Mouse (Mus musculus): Measurements from ENCODE around the gene Spen.
A peak's percentile ranks its signal among the peaks of the same experiment; 100 is the strongest.

Spen gene

DNA sequence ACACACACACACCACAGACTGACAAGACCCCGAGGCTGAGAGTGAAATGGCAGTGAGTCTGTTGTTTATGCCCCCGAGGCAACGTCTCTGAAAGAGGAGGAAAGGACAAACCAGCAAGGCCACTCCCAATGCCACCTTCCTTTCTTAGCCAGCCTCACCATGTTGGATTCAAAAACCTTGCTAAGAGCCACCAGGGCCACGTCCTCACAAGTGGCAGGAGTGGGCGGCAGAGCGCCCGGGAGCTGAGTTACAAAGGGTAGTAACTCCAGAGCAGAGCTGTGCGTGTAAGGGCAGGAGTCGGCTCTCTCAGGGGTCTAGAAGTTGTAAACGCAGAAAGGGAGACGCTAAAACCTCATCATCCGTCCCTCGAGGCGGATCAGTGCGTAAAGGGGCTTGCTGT is 7.4 kb downstream of the Spen start:
- DNase-seq (ENCODE audit: low read depth, low spot score), result no peak

DNA sequence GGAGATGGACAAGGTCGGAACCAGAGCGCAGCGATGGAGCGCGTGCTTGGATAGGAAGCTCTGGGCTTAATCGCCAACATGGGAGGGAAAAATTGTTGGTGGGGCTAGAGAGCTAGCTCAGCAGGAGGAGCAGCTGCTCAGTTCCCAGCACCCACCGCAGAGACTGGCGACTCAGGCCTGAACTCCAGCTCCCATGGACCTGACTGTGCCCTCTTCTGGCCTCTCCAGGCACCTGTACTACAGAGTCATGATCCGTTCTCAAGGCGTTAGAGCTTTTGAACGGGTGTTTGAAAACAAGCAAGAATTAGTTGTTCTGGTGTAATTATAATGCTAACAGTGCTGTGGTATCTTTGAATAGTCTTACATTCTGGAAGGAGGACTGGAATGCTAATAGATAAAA is 9.5 kb downstream of the Spen start:
- DNase-seq (ENCODE audit: low read depth, low spot score), result peak; percentile 46

DNA sequence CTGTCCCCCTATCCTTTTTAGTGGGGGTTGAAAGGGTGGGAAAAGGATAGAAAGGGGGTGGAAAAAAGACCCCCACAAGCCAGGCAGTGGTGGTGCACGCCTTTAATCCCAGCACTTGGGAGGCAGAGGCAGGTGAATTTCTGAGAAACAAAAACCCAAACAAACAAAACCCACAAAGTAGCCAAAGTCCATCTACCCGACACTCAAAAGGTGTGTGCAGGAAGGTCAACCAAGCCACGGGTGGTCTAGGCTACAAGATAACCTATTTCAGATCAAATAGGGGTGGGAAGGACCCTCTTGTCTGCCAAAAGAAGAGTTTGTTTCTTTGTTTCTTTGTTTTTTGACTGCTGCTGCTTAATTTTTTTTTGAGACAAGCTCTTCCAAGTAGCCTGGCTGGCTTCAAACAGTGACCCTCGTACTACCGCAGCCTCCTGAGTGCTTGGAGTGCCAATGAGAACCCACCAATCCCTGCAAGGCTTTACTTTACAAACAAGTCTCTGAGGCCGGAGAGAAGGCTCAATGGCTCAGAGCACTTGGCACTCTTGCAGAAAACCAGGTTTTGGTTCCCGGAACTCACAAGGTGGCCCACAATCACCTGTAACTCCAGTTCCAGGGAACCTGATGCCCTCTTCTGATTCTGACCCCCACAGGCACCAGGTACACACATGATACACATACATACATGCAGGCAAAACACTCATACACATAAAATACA is 11.3 kb downstream of the Spen start:
- no peak for DNase-seq (ENCODE audit: low read depth, low spot score)

DNA sequence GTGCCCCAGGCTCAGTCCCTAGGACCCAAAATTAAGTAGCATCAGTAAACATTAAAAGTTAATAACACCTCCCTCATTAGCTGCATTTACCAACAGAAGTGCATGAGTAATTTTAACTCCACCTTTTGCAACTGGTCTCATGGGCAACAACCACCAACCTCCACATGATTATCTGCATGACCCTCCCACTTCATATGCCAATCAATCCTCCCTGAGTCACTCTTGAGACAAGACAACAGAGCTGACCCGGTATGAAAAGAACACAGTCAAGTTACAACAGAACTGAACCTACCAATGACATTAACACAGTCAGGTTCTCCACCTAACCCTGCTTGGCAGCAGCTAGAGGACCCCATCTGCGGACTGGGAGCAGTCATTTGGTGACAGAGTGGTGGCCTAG is 12.5 kb downstream of the Spen start:
- no peak for DNase-seq (ENCODE audit: low read depth, low spot score)

DNA sequence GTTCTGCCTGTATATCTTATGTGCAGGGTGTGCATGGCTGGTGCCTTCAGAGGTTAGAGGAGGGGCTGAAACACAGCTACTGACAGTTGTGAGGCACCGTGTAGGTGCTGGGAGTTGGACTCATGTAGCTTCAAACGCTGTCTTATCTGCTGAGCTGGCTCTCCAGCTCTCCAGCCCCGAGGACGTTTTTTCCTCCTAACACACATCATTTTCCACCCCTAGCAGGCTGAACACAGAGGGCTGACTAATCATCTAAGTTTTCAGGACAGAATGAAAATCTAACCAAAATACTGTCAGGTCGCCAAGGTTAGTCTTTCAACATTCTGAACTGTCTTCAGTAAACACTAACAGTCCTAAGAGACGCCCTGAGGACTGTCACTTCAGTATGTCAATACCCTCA is 13.7 kb downstream of the Spen start:
- no peak for DNase-seq (ENCODE audit: low read depth, low spot score)

DNA sequence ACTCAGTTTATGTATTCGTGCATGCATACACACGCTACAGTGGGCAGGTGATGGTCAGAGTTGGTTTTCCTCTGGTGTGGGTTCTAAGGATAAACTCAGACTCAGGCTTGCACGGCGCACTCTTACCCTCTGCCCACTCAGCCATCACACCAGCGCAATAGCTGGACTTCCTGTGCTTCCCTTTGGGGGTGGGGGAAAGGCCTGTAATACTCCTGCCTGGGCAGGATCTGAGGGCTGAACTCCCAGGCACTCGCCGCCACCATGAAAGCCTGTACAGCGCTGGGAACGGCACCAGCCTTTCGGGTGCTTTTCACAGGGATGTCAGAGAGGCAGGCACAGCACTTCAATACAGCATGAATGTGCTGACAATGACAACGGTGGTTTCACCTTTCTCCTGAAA is 15.3 kb downstream of the Spen start:
- no peak for DNase-seq (ENCODE audit: low read depth, low spot score)

DNA sequence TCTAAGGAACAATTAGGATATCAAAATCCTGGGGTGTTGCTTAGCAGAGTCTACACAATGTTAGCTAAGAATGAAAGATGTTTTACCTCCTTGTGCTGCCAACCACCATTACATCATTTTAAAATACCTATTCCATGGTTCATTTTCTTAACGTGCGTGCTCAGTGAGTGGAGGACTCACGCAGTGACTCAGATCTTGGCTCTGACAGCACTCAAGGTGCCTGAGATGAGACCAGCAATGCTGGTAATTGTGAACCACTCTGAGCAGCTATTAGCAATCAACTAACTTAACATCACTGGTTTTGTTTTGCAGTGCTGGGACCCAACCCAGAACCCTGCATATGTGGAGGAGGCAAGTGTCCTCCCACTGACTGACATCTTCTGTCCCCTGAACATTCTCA is 20.0 kb downstream of the Spen start:
- no peak for DNase-seq (ENCODE audit: low read depth, low spot score)

DNA sequence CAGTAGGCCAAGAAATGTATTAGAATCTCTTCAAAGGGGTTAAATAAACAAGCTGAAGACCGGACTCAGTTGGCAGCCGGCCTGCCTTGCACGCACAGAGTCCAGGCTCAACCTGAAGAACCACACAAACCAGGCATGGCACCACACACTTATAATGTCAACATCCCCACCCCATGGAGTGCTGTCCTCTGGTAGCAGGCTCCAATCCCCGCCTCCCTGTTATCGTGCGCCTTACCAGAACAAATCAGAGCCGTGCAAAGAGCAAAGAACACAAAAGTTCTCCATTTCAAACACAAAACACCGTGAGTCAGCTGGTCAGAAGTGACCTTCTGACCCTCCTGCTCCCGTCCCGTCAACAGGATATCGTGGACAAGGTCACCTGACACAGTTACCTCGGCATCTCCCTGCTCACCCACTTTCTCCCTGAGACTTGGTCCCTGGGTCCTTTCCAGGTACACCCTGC is 24.2 kb downstream of the Spen start:
- no peak for DNase-seq (ENCODE audit: low read depth, low spot score)

DNA sequence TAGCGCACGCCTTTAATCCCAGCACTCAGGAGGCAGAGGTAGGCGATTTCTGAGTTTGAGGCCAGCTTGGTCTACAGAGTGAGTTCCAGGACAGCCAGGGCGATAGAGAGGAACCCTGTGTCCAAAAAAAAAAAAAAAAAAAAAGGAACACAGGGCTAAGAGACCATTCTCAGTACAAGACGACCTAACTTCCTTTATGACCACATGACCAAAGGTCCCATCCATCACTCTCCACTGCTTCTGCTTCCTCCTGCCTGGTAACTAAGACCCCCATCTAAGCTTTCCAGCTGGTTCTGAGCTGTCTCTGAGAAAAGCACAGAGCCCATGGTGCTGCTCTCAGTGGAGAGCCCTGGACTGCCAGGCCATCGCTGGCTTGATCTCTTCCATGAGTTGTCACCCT is 26.3 kb downstream of the Spen start:
- DNase-seq (ENCODE audit: low read depth, low spot score), result no peak

DNA sequence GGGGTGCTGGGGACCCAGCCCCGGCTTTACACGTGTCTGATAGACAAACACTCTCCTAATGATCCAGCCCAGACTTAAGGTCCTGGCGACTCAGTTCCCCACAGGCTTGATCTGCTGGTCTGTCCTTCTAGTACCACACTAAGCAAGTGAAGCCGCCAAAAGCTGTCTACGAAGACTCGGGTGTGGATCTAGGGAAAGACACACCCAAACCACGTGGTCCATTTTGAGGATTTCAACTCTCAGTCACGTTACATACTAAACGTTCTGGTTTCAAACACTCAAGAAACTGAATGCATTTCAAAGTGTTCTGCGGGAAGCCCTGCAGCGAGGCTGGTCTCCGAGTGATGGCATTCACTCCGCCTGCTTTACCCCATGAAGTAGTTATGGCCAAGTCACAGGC is 27.9 kb downstream of the Spen start:
- peak; percentile 67 for DNase-seq (ENCODE audit: low read depth, low spot score)

DNA sequence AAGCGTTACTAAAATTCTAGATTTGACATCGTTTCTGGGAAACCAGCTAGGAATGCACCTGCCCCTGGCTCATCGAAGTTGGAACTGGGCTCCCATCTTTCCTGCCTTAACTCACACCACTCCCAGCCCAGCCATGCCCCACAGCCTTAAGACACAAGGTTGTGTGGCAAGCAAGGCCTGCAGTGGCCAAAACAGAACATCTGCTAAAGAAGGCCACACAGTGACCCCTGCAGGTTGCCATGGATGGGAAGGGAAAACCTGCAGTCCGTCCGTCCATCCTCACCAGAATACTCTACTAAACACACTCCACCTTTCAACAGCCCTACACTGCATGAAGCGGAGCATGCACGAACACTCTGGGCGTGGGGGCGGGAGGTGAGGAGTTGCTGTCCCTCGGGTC is 31.5 kb downstream of the Spen start:
- DNase-seq (ENCODE audit: low read depth, low spot score), result no peak

DNA sequence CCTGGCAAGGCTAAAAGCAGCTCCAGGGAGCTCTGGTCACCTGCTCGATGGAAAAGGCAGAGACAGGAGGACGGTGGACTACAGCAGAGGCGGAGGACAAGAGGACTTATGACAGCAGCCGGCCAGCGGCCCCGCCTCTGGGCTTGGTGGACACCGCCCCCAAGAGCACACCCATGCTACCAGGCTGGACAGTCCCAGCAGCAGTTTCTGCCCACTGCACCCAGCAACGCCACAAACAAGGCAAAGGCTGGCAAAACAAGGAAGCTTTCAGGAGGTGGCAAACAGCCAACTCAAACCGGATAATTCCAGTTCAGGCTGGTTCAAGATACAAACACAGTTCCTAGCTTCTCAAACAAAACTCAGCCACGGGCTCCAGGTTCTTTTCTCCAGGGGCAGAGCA is 32.0 kb downstream of the Spen start:
- DNase-seq (ENCODE audit: low read depth, low spot score), result peak; percentile 78

DNA sequence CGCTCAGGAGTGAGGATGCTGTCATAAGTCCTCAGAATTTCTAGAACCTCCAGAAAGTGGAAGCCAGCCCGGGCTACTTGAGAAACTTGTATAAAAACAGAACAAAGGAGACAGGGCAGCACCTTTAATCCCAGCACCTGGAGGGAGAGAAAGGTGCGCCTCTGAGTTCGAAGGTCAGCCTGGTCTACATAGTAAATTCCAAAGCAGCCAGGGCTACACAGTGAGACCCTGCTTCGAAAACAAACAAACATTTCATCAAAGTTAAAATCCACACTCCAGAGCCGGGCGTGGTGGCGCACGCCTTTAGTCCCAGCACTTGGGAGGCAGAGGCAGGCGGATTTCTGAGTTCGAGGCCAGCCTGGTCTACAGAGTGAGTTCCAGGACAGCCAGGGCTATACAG is 32.6 kb downstream of the Spen start:
- DNase-seq (ENCODE audit: low read depth, low spot score), result no peak

DNA sequence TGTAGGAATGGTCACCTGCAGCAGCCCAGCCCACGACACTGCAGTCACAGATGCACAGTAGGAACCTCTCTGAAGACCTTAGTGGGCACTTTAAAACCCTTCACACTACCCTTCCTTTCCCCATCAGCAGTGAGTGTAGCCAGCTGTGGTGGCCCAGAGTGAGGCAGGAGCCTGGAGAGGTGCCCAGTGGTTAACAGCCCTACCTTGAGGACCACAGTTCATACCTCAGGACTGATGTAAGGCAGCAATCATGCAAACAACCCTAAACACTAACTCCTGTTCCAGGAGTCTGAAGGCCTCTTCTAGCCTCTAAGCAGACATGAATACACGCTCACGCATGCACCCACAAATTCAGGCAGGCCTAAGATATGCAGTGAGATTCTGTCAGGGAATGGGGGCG is 33.9 kb downstream of the Spen start:
- no peak for DNase-seq (ENCODE audit: low read depth, low spot score)

DNA sequence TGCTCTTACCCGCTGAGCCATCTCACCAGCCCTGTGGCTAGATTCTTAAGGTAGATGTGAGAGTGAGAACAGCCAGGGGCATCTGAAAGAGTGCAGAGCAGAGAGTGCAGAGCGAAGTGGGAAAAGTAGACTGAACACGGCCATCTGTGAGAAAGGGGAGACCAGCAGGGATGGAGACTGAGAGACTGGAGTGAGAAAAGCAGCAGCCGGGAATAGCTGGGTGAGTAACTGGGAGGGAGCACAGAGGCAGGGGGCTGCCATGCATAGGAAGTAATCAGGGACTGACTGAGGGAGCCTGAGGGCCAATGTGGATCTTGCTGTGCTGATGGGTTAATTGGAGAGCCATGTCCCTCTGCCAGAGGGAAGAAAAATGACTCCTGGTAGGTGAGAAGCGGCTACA is 35.7 kb downstream of the Spen start:
- no peak for DNase-seq (ENCODE audit: low read depth, low spot score)

DNA sequence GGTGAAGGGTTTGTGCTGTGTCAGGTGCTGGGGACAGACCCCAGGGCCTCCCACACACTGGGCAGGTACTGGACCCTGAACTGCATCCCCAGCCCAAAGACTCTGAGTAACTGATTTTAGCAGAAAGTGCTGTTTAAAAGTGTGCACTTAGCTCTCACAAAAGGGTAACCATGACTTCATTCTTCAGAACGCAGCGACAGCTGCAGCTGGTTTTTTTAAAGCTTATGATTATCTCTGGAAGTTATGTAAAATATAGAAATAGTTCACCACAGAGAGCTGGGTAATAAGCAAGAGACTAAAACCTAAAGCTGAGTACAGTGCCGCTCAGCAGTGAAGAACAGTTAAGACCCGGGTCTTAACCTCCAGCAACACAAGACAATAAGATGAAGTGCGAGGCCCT is 37.3 kb downstream of the Spen start:
- DNase-seq (ENCODE audit: low read depth, low spot score), result no peak

DNA sequence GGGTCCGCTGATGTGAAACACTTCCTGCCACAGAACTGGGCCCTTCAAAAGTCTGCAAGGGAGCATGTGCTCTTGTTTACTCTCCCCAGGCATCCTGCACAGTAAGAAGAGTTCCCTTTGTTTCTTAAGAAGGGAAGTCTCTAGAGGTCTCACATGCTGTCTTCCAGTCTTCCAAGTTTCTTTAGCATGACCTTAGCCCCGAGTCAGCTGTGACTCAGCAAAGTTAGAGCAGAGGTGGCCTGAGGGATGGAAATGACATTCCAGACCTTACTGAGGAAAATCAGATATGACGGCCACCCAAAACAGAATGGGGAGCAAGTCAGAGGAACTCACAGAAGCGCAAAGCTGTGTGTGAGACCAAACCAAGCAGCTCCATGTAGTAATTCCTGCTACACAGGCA is 37.8 kb downstream of the Spen start:
- peak; percentile 66 for DNase-seq (ENCODE audit: low read depth, low spot score)

DNA sequence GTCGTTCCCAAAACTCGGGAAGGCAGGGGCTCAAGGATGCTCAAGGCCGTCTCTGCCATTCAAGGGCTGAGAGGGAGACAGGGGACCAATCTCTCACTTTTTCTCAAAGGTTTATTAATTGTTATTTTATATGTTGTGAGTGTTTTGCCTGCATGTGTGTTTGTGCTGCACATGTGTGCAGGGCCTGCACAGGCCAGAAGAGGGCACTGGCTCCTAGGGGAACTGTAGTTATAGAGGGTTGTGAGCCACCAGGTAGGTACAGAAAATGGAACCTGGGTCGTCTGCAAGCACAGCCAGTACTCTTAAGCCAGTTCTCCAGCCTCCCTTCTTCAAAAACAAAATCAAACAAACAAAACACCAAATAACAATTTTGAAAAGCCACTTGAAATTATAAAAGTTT is 49.7 kb downstream of the Spen start:
- DNase-seq (ENCODE audit: low read depth, low spot score), result no peak

DNA sequence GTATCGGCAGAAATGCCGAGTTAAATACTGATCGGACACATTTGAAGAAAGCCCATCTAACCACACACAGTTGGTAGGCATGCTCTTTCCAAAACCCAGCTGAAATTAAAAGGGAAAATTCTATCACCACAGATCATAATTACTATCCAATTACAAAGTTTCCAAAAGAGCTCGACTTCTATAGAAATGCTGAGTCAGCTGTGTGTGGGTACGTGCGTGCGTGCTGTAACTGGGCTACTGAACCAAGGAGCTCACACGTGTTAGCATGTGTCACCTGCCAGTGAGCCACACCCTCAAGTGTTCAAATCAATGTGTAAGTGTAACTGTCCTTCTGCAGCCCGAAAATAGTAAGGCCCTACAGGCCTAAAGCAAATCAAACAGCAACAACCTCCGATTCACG is 50.8 kb downstream of the Spen start:
- no peak for DNase-seq (ENCODE audit: low read depth, low spot score)

DNA sequence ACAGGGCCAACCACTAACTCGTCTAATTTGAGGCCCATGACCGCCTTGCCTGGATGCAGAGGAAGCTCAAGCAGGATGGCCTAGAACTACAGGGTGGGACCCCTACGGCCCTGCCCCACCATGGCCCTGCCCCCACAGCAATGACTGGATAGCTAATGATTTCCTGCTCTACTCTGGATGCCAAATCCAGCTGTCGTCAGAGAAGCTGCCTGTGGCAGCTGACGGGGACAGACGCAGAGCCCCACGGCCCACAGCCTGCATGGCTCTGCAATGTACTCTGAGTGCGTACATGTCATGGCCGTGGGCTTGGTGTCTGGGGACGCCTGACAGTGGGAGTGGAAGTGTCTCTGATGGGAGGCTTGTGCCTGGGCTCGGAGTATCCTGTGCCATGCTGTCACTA is 54.3 kb downstream of the Spen start:
- DNase-seq (ENCODE audit: low read depth, low spot score), result no peak

DNA sequence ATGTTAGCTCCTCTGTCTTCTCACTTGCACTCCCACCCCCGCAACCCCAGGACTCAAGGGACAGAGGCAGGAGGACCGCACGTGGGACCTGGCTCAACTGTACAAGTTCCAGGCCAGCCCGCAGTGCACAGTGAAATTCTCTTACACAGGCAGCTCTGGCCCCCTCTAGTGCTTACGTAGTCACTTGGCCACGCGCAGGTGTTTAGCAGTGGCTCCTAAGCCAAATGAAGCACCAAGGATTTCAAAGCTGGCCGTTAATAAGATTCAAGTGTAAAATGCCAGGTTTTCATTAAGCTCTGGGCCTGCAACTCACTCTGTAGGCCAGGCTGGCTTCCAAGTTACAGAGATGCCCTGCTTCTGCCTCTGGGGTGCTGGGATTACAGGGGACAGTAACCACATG is 59.0 kb downstream of the Spen start:
- peak; percentile 68 for DNase-seq (ENCODE audit: low read depth, low spot score)

DNA sequence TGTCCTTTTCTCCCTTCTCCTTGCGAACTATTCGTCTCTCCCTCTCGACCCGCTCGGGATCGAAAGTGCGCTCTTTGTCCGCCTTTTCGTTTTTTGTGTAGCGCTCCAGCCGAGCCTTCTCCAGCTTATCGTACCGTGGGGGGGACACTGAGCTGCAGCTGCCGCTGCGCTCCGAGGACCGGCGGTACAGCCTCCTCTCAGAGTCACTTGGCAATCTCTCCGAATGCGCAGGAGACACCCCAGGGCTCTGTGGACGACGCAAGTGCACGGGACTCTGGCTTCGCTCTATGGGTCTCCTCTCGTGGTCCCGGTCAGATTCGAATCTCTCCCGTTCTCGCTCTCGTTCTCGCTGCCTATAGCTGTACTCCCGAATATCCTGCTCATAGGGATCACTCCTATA is 59.6 kb downstream of the Spen start:
- no peak for DNase-seq (ENCODE audit: low read depth, low spot score)

DNA sequence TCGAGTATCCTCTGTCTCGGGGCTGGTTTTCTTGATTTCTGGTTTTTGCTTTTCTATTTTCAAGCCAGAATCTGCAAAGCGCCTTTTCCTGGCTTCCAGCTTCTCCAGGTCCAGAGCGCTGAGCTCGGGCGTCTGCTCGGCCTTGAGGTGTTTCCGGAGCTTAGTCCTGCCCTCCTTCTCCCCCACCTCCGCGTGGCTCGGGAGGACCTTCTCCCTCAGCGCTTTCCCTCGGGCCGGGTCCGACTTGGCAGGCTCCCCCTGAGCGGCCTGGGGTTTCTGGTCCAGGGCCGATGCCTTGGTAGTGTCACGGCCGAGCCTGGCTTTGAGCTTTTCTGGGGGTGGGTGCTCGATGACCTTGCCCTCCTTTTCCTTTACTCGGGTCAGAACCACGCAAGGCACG is 60.2 kb downstream of the Spen start:
- no peak for DNase-seq (ENCODE audit: low read depth, low spot score)

DNA sequence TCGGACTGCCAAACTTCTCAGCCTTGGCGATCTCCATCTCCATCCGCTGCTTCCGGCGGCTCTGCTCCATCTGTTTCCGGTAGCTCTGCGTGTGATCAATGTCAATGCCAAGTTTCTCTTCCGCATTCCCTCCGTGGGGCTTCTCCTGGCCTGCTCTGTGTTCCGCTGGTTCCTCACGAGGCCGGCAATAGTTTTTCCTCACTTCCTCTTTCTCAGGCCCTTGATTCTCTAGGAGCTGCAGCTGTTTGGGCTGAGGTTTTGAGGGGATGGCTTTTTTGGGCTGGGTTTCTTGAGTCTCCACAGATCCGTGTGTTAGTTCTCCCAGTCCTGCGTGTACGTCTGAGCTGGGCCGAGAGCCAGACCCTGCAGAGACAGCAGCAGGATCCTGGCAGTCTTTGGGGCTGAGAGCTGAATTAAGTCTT is 60.7 kb downstream of the Spen start:
- DNase-seq (ENCODE audit: low read depth, low spot score), result peak; percentile 86

Data from R1 (cell line).